Mouse (Mus musculus) midbrain, embryonic 11.5 days (tissue): ENCODE results near the gene Ddi2. TPM values are rescaled to one million over a fixed set of nuclear protein-coding genes. Genes with fewer than 3 reads are reported as not detected.

Experiments used
- ATAC-seq: fragments of 200-750 bp; cut with Nextera tagmentation; 2 replicates; pipeline ENCODE4 v1.8.0; 2017; ENCODE audit warnings: moderate TSS enrichment, moderate library complexity; ENCODE audit not compliant: low FRiP score
- DNase-seq: peaks from one replicate; pipeline ENCODE4 v3.0.0; 2015; ENCODE audit warnings: low spot score; ENCODE audit errors: missing footprints
- H3K27ac ChIP-seq: fragments of 300-500 bp; sonication (generic); 2 replicates; pipeline ENCODE4 v1.5.1; 2014; ENCODE audit warnings: low read depth, low read length
- H3K27me3 ChIP-seq: fragments of 300-500 bp; sonication (generic); 2 replicates; pipeline ENCODE4 v1.6.1; 2014; ENCODE audit warnings: mild to moderate bottlenecking, low read length, moderate library complexity, mixed read lengths; ENCODE audit not compliant: control insufficient read depth, insufficient read depth
- H3K36me3 ChIP-seq: fragments of 300-500 bp; sonication (generic); 2 replicates; pipeline ENCODE4 v1.6.1; 2014; ENCODE audit warnings: mild to moderate bottlenecking, low read length, moderate library complexity, mixed read lengths; ENCODE audit not compliant: control insufficient read depth, insufficient read depth
- H3K4me1 ChIP-seq: fragments of 300-500 bp; sonication (generic); 2 replicates; pipeline ENCODE4 v1.6.1; 2014; ENCODE audit warnings: low read length; ENCODE audit not compliant: control insufficient read depth, insufficient read depth
- H3K4me2 ChIP-seq: fragments of 300-500 bp; sonication (generic); 2 replicates; pipeline ENCODE4 v1.6.1; 2014; ENCODE audit warnings: mild to moderate bottlenecking, moderate library complexity
- H3K4me3 ChIP-seq: fragments of 300-500 bp; sonication (generic); 2 replicates; pipeline ENCODE4 v1.5.1; 2014; ENCODE audit warnings: low read depth, low read length
- H3K9ac ChIP-seq: fragments of 300-500 bp; sonication (generic); 2 replicates; pipeline ENCODE4 v1.6.1; 2014; ENCODE audit warnings: low read length
- H3K9me3 ChIP-seq: fragments of 300-500 bp; sonication (generic); 2 replicates; pipeline ENCODE4 v1.6.1; 2016; ENCODE audit warnings: low read length; ENCODE audit not compliant: control insufficient read depth
- WGBS: fragments of 180-500 bp; shearing (Covaris S2); extraction: QIAGEN DNeasy Blood & Tissue Kit; methylation state at CpG from one replicate; pipeline ENCODE4 v1.1.7; 2014; 5-methylcytosine and 5-hydroxymethylcytosine counted together
- polyA plus RNA-seq: library from polyadenylated mRNA; unstranded; fragments of >200 nt; fragmentation: Nextera tagmentation; extraction: Ambion mirVana; gene quantifications from 2 replicates; pipeline ENCODE4 v1.2.1, GENCODE M21; 2014

Ddi2 gene
- polyA plus RNA-seq, 1 experiment from 2014 or later = 18.1 TPM

DNA sequence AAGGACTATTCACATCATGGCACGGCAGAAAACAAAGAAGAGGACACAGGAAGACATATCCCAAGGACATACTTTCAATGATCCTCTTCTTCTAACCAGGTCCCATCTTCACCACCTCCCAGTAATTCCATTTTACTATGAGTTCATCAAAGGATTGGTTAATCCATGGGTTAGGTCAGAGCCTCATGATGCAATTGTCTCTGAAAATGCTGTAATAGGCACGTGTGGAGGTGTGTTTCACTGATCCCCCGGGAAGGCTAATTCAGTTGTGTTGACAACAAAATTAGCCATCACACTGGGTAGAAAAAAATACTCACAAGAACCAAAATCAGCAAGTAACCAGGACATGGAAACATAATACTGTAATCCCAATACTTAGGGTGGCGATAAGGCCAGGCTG is 5.6 kb downstream of the Ddi2 start:
- no peak overlapping the region for H3K9ac ChIP-seq
- H3K4me3 ChIP-seq = no peak overlapping the region
- no peak overlapping the region for H3K27ac ChIP-seq
- DNase-seq (no peak), ATAC-seq (no peak)
- no peak overlapping the region for H3K4me2 ChIP-seq
- WGBS = 91% methylated on average over 4 of the region's 4 CpGs
- peaks cover 8% of the 10 kb centered on the region; the same call in 1 of the 2 replicates for H3K4me1 ChIP-seq
- H3K27me3 ChIP-seq = no peaks in the 10 kb centered on the region
- no peaks in the 10 kb centered on the region; the same call in 1 of the 2 replicates for H3K36me3 ChIP-seq
- no peaks in the 10 kb centered on the region for H3K9me3 ChIP-seq

DNA sequence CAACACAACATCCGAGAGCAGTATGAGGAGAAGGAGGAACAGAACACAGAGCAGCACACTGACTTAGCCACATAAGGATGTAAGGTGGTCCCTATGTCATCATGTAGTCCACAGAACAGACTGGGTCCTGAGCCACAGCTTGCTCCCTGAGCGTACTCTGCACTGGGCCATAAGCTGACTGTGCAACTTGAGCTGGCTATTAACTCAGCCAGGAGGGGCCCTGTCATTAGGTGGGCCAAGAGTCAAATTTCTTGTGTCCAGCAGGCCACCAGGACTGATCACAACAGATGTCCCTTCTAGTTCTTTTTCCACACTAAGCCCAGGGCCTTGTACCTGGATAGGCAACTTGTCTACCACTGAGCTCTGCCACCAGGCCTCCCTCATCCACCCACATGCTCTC is 8.2 kb downstream of the Ddi2 start:
- no peaks in the 10 kb centered on the region for H3K4me1 ChIP-seq
- 82% methylated on average over 2 of the region's 2 CpGs for WGBS
- no peak for DNase-seq
- H3K4me3 ChIP-seq = no peak overlapping the region
- no peak overlapping the region for H3K27ac ChIP-seq
- no peaks in the 10 kb centered on the region for H3K27me3 ChIP-seq
- H3K36me3 ChIP-seq = peaks cover 2% of the 10 kb centered on the region; the same call in 1 of the 2 replicates
- no peaks in the 10 kb centered on the region for H3K9me3 ChIP-seq
- no peak for ATAC-seq
- H3K4me2 ChIP-seq = no peak overlapping the region
- H3K9ac ChIP-seq = no peak overlapping the region

GRCm38 (mm10) chr4:141713598-141714142 is 9.5 kb downstream of the Ddi2 start:
- no peaks in the 10 kb centered on the region for H3K27me3 ChIP-seq
- H3K36me3 ChIP-seq = peaks cover 8% of the 10 kb centered on the region; the same call in 1 of the 2 replicates
- DNase-seq (no peak), ATAC-seq (no peak)
- H3K4me3 ChIP-seq = no peak overlapping the region
- no peaks in the 10 kb centered on the region for H3K4me1 ChIP-seq
- 74% methylated on average over 5 of the region's 5 CpGs for WGBS
- H3K9me3 ChIP-seq = no peaks in the 10 kb centered on the region
- H3K9ac ChIP-seq = no peak overlapping the region
- no peak overlapping the region for H3K4me2 ChIP-seq
- no peak overlapping the region for H3K27ac ChIP-seq

GRCm38 (mm10) chr4:141711250-141711649 is 12.0 kb downstream of the Ddi2 start:
- Histone ChIP-seq H3K27ac (no peak overlapping the region), H3K36me3 (peaks cover 19% of the 10 kb centered on the region; the same call in 1 of the 2 replicates)
- 97% methylated on average over 1 of the region's 1 CpGs for WGBS

DNA sequence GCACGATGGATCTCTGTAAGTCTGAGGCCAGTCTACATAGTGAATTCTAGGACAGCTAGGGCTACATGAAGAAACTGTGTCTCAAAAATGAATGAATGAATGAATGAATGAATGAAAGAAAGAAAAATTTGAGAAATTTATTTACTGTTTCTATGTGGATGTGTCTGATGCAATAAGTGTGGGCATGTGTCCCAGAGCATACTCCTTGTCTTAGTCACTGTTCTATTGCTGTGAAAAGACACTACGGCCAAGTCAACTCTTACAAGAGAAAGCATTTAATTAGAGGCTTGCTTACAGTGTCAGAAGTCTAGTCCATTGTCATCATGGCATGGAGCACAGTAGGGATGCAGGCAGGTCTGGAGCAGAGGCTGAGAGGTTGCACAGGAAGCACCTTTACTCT is 14.2 kb downstream of the Ddi2 start:
- Histone ChIP-seq H3K4me1 (no peaks in the 10 kb centered on the region), H3K9ac (no peak overlapping the region), H3K27ac (no peak overlapping the region), H3K4me2 (no peak overlapping the region), H3K9me3 (no peaks in the 10 kb centered on the region), H3K36me3 (peaks cover 26% of the 10 kb centered on the region), H3K4me3 (no peak overlapping the region), H3K27me3 (no peaks in the 10 kb centered on the region)
- ATAC-seq (no peak), DNase-seq (no peak)
- 93% methylated on average over 2 of the region's 2 CpGs for WGBS

More at GRCm38 (mm10) chr4:141711250-141711649, 12.0 kb downstream of the Ddi2 start:
- Histone ChIP-seq H3K9ac (no peak overlapping the region), H3K4me2 (no peak overlapping the region), H3K4me3 (no peak overlapping the region), H3K27me3 (no peaks in the 10 kb centered on the region), H3K9me3 (no peaks in the 10 kb centered on the region), H3K4me1 (no peaks in the 10 kb centered on the region)
- DNase-seq = no peak
- ATAC-seq = no peak

- WGBS = 90% methylated on average over 7 of the region's 7 CpGs
- no peaks in the 10 kb centered on the region for H3K27me3 ChIP-seq
- H3K9me3 ChIP-seq = no peaks in the 10 kb centered on the region
- ATAC-seq = no peak
- H3K4me1 ChIP-seq = no peaks in the 10 kb centered on the region
- H3K4me3 ChIP-seq = no peak overlapping the region
- H3K4me2 ChIP-seq = no peak overlapping the region
- DNase-seq = no peak
- H3K27ac ChIP-seq = no peak overlapping the region
- H3K9ac ChIP-seq = no peak overlapping the region
- peaks cover 26% of the 10 kb centered on the region for H3K36me3 ChIP-seq
Observed at GRCm38 (mm10) chr4:141708005-141708404, 15.2 kb downstream of the Ddi2 start.

GRCm38 (mm10) chr4:141705331-141705730 is 17.9 kb downstream of the Ddi2 start:
- ATAC-seq (no peak), DNase-seq (no peak)

GRCm38 (mm10) chr4:141704625-141705024 is 18.6 kb downstream of the Ddi2 start:
- ATAC-seq = no peak
- Histone ChIP-seq H3K27ac (no peak overlapping the region), H3K4me3 (no peak overlapping the region), H3K27me3 (no peaks in the 10 kb centered on the region), H3K36me3 (peaks cover 25% of the 10 kb centered on the region), H3K4me1 (no peaks in the 10 kb centered on the region), H3K4me2 (no peak overlapping the region), H3K9ac (no peak overlapping the region), H3K9me3 (no peaks in the 10 kb centered on the region)
- WGBS = 98% methylated on average over 2 of the region's 2 CpGs
- DNase-seq = no peak

More at GRCm38 (mm10) chr4:141705331-141705730, 17.9 kb downstream of the Ddi2 start:
- Histone ChIP-seq H3K9ac (no peak overlapping the region), H3K27me3 (no peaks in the 10 kb centered on the region), H3K4me2 (no peak overlapping the region), H3K9me3 (no peaks in the 10 kb centered on the region), H3K36me3 (peaks cover 26% of the 10 kb centered on the region), H3K4me3 (no peak overlapping the region), H3K4me1 (no peaks in the 10 kb centered on the region), H3K27ac (no peak overlapping the region)
- WGBS = 91% methylated on average over 4 of the region's 4 CpGs

GRCm38 (mm10) chr4:141694719-141695118 is 28.5 kb downstream of the Ddi2 start:
- DNase-seq = no peak
- 93% methylated on average over 8 of the region's 8 CpGs for WGBS
- H3K27me3 ChIP-seq = no peaks in the 10 kb centered on the region
- no peak overlapping the region for H3K27ac ChIP-seq
- ATAC-seq = no peak
- no peak overlapping the region for H3K4me2 ChIP-seq
- H3K36me3 ChIP-seq = peaks cover 27% of the 10 kb centered on the region
- no peaks in the 10 kb centered on the region for H3K4me1 ChIP-seq
- H3K4me3 ChIP-seq = no peak overlapping the region
- no peak overlapping the region for H3K9ac ChIP-seq
- H3K9me3 ChIP-seq = no peaks in the 10 kb centered on the region
